Mouse (Mus musculus) midbrain, embryonic 13.5 days (tissue): ENCODE results near the gene Ssbp1. TPM values are rescaled to one million over a fixed set of nuclear protein-coding genes. Genes with fewer than 3 reads are reported as not detected.

Experiments
- ATAC-seq: fragments of 200-750 bp; cut with Nextera tagmentation; 2 replicates; pipeline ENCODE4 v1.8.0; 2017; ENCODE audit warnings: mild to moderate bottlenecking, moderate TSS enrichment, moderate library complexity
- H3K27ac ChIP-seq: fragments of 300-500 bp; sonication (generic); 2 replicates; pipeline ENCODE4 v1.5.1; 2015; ENCODE audit warnings: inconsistent platforms, mild to moderate bottlenecking, moderate library complexity
- H3K27me3 ChIP-seq: fragments of 300-500 bp; sonication (generic); 2 replicates; pipeline ENCODE4 v1.6.1; 2015; ENCODE audit warnings: mild to moderate bottlenecking, inconsistent platforms
- H3K36me3 ChIP-seq: fragments of 300-500 bp; sonication (generic); 2 replicates; pipeline ENCODE4 v1.6.1; 2015; ENCODE audit warnings: mild to moderate bottlenecking, inconsistent platforms
- H3K4me1 ChIP-seq: fragments of 300-500 bp; sonication (generic); replicated peaks from 2 replicates; pipeline ENCODE4 v1.6.1; 2015; ENCODE audit warnings: inconsistent platforms
- H3K4me2 ChIP-seq: fragments of 300-500 bp; sonication (generic); replicated peaks from 2 replicates; pipeline ENCODE4 v1.6.1; 2015; ENCODE audit warnings: moderate library complexity, mild to moderate bottlenecking, inconsistent platforms
- H3K4me3 ChIP-seq: fragments of 300-500 bp; sonication (generic); replicated peaks from 2 replicates; pipeline ENCODE4 v1.5.1; 2015; ENCODE audit warnings: mild to moderate bottlenecking, inconsistent platforms
- H3K9ac ChIP-seq: fragments of 300-500 bp; sonication (generic); replicated peaks from 2 replicates; pipeline ENCODE4 v1.6.1; 2015; ENCODE audit warnings: mild to moderate bottlenecking, inconsistent platforms
- H3K9me3 ChIP-seq: fragments of 300-500 bp; sonication (generic); 2 replicates; pipeline ENCODE4 v1.6.1; 2016; ENCODE audit warnings: mild to moderate bottlenecking, inconsistent platforms
- WGBS: fragments of 180-500 bp; shearing (Covaris S2); methylation state at CpG from one replicate; pipeline ENCODE4 v1.1.7; 2015; 5-methylcytosine and 5-hydroxymethylcytosine counted together
- polyA plus RNA-seq: library from polyadenylated mRNA; unstranded; fragments of >200 nt; fragmentation: Nextera tagmentation; extraction: Ambion mirVana; gene quantifications from 2 replicates; pipeline ENCODE4 v1.2.1, GENCODE M21; 2015

Ssbp1 gene
- polyA plus RNA-seq, 1 experiment from 2014 or later = 152 TPM

DNA sequence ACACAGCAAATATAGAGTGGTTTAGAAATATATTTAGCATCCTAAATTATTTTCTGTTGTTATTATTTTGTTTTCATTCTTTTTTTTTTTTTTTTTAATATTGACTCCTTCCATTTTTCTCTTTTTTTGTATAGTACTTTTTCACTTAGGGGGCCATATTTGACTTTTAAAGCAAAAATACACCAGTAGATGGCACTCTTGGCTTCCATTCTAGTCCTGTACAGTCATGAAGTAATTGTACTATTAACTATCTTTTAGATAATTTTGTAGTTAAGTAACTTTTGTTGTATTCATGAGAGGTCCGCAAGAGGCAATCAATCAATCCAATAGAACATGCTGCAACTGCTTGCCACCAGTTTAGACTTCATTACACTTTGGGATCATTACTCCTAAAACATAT, 8.6 kb downstream of the Ssbp1 start:
- no peak overlapping the region for H3K9ac ChIP-seq
- no peak overlapping the region for H3K4me3 ChIP-seq
- H3K4me2 ChIP-seq = no peak overlapping the region
- no peaks in the 10 kb centered on the region for H3K9me3 ChIP-seq
- no peak overlapping the region for H3K27ac ChIP-seq
- H3K27me3 ChIP-seq = no peaks in the 10 kb centered on the region
- H3K4me1 ChIP-seq = no peaks in the 10 kb centered on the region
- no peak for ATAC-seq
- WGBS = 96% methylated on average over 1 of the region's 1 CpGs
- peaks cover 69% of the 10 kb centered on the region for H3K36me3 ChIP-seq

DNA sequence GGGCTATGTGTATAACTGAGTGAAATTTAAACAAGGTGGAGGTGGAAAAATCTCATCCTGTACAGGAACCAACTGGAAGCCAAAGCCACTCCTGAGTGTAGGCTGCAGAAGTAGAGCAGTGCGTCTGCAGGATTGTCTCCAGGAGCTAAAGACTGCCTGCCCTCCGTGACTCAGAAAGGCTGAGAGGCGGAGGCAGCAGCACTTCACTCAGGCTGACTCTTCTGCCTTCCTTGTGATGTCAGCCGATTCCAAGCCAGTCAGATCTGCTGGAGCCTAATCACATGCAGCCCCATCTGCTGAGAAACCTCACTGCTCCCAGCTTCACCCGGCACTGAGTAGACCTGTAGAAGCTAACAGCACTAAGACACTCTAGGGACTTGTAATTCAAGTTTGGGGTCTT, 11.2 kb downstream of the Ssbp1 start:
- Histone ChIP-seq H3K27me3 (no peaks in the 10 kb centered on the region), H3K4me1 (no peaks in the 10 kb centered on the region), H3K4me3 (no peak overlapping the region), H3K9ac (no peak overlapping the region), H3K4me2 (no peak overlapping the region), H3K9me3 (no peaks in the 10 kb centered on the region), H3K27ac (no peak overlapping the region), H3K36me3 (peaks cover 57% of the 10 kb centered on the region)
- 92% methylated on average over 5 of the region's 5 CpGs for WGBS
- no peak for ATAC-seq

DNA sequence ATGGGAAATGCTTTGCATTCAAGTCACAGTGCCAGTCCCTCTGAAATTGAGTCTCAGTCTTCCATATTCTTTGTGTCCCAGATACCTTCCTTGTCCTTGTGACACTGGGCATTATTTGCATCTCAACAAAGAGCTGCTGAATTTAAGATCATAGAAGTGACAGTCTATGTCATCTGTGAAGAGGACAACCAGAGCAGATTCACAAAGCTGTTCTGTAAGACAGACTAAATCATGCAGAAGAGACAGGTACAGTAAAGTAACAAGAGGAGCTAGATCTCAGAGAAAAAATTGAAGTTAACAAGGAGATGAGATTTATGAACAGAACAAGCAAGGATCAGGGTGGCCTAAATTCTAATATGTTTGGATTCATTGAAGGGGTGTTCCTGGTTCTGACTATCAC, 19.8 kb downstream of the Ssbp1 start, which contains the start of gene Tas2r137:
TSS of gene Tas2r137 (plus strand) at position 301 of the 400 bp plus-strand sequence.
- H3K27me3 ChIP-seq = no peaks in the 10 kb centered on the region
- H3K36me3 ChIP-seq = no peaks in the 10 kb centered on the region
- no peaks in the 10 kb centered on the region for H3K4me1 ChIP-seq
- no peaks in the 10 kb centered on the region for H3K9me3 ChIP-seq
- no peak within 1 kb of the TSS for H3K4me2 ChIP-seq
- H3K9ac ChIP-seq = no peak within 1 kb of the TSS
- ATAC-seq = no peak
- H3K4me3 ChIP-seq = no peak within 1 kb of the TSS
- no peak within 1 kb of the TSS for H3K27ac ChIP-seq

DNA sequence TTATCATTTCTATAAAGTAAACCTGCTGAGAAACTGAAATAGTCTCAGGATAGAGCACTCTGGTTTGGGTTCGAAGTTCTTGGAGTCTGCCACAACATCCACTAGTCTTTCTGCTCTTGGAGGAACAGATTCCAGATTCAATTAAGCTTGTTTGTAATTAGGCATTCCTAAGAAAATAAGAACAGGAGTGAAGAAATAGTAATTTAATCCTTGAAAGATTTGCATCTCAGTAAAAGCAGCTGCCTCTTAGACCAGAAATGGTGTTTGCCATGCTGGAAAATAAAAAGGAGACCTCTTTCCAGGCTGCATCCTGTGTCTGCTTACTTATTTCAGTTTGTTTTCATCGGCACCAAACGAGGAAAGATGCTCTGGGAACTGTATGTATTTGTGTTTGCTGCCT, 22.1 kb downstream of the Ssbp1 start, which contains the start of gene Tas2r108:
TSS of gene Tas2r108 (plus strand) at position 301 of the 400 bp plus-strand sequence.
- 96% methylated on average over 3 of the region's 3 CpGs for WGBS
- Histone ChIP-seq H3K9me3 (no peaks in the 10 kb centered on the region), H3K9ac (no peak within 1 kb of the TSS), H3K27ac (no peak within 1 kb of the TSS), H3K4me1 (no peaks in the 10 kb centered on the region), H3K4me3 (no peak within 1 kb of the TSS), H3K36me3 (no peaks in the 10 kb centered on the region), H3K4me2 (no peak within 1 kb of the TSS), H3K27me3 (no peaks in the 10 kb centered on the region)
- no peak for ATAC-seq

DNA sequence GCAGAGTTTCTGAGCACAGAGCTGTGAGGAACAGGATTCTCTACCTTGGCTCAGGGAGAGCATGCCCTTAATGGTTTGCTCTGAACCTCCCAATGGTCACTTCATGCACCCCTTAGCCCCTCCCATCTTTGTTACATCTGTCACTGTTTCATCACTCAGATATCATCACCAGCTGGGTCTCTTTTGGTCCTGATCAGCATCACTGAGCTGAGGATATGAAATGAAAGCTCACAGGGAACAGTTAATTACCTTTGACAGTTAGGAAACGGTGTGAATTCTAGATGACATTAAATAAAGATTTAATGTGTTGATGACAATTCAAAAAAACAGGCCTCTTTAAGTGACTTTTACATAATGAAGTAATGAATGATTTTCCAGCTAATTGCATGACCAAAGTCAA, 48.3 kb downstream of the Ssbp1 start, which contains the start of gene Prss37:
TSS of gene Prss37 (minus strand) at position 101 of the 400 bp plus-strand sequence.
- H3K36me3 ChIP-seq = no peaks in the 10 kb centered on the region
- no peak within 1 kb of the TSS for H3K4me2 ChIP-seq
- H3K9me3 ChIP-seq = no peaks in the 10 kb centered on the region
- ATAC-seq = no peak
- no peak within 1 kb of the TSS for H3K27ac ChIP-seq
- 70% methylated on average over 1 of the region's 1 CpGs for WGBS
- H3K27me3 ChIP-seq = no peaks in the 10 kb centered on the region
- no peaks in the 10 kb centered on the region for H3K4me1 ChIP-seq
- no peak within 1 kb of the TSS for H3K9ac ChIP-seq
- no peak within 1 kb of the TSS for H3K4me3 ChIP-seq

Other genes starting within 250 kb of the Ssbp1 start
- gene Agk, start 146.2 kb upstream of the Ssbp1 start, polyA plus RNA-seq = 36.5 and 40.5 TPM in 2 replicates
- gene E330009J07Rik, start 35.2 kb upstream of the Ssbp1 start, polyA plus RNA-seq = 14.2 and 14.3 TPM in 2 replicates
- 0.13 and 0.15 TPM in 2 replicates for gene Wee2, start 32.3 kb upstream of the Ssbp1 start, polyA plus RNA-seq
- 0.15 TPM in 1 of 2 replicates, not detected in the other for gene Tas2r137, start 19.9 kb downstream of the Ssbp1 start, polyA plus RNA-seq
- gene Tas2r108, start 22.2 kb downstream of the Ssbp1 start, polyA plus RNA-seq = not detected in 2 replicates
- gene Prss37, start 48.2 kb downstream of the Ssbp1 start, polyA plus RNA-seq = not detected in 2 replicates
- 0.12 and 0.16 TPM in 2 replicates for gene Olfr461, start 83.7 kb downstream of the Ssbp1 start, polyA plus RNA-seq
- not detected in 2 replicates for gene Olfr460, start 98.1 kb downstream of the Ssbp1 start, polyA plus RNA-seq
- gene Clec5a, start 114.5 kb downstream of the Ssbp1 start, polyA plus RNA-seq = 0.26 and 0.62 TPM in 2 replicates
- gene Tas2r138, start 142.0 kb downstream of the Ssbp1 start, polyA plus RNA-seq = not detected in 2 replicates
- gene Mgam, start 157.5 kb downstream of the Ssbp1 start, polyA plus RNA-seq = not detected in 2 replicates